Mouse (Mus musculus) erythroblast, embryonic 14.5 days (primary cell): ENCODE results near the gene Coq7. TPM values are rescaled to one million over a fixed set of nuclear protein-coding genes. Genes with fewer than 3 reads are reported as not detected.

Experiments used
- H3K27me3 ChIP-seq: 2 replicates; pipeline ENCODE4 v1.6.1; 2012; ENCODE audit warnings: inconsistent platforms; ENCODE audit not compliant: control insufficient read depth
- H3K36me3 ChIP-seq: 2 replicates; pipeline ENCODE4 v1.6.1; 2012; ENCODE audit warnings: mild to moderate bottlenecking, inconsistent platforms; ENCODE audit not compliant: control insufficient read depth
- H3K4me1 ChIP-seq: 2 replicates; pipeline ENCODE4 v1.6.1; 2012; ENCODE audit warnings: inconsistent platforms; ENCODE audit not compliant: control insufficient read depth
- H3K4me3 ChIP-seq: replicated peaks from 2 replicates; pipeline ENCODE3; 2012; ENCODE audit warnings: moderate library complexity, mild to moderate bottlenecking, inconsistent platforms
- H3K9me3 ChIP-seq: 2 replicates; pipeline ENCODE4 v1.6.1; 2012; ENCODE audit warnings: low read length, inconsistent platforms, mixed read lengths; ENCODE audit not compliant: control insufficient read depth
- GATA1 ChIP-seq: IDR thresholded peaks from 2 replicates; pipeline ENCODE4 v1.6.1; 2012; ENCODE audit warnings: low read length, inconsistent platforms, mixed read lengths
- TAL1 ChIP-seq: IDR thresholded peaks from 3 replicates; pipeline ENCODE4 v1.6.1; 2012; ENCODE audit warnings: low read length, inconsistent platforms, mixed read lengths
- polyA plus RNA-seq: library from polyadenylated mRNA; stranded (reverse); fragments of >175 nt; gene quantifications from 2 replicates; pipeline ENCODE4 v1.2.3, GENCODE M21; 2012

Coq7 gene
- polyA plus RNA-seq, 1 experiment = 2.4 TPM

GRCm38 (mm10) chr7:118489706-118490665 is 43.2 kb downstream of the Coq7 start:
- no peaks in the 10 kb centered on the region for H3K36me3 ChIP-seq
- no peaks in the 10 kb centered on the region; the same call in none of the 2 replicates for H3K4me1 ChIP-seq
- TF ChIP-seq GATA1 (no peak), TAL1 (no peak)
- H3K9me3 ChIP-seq = peaks cover 7% of the 10 kb centered on the region; the same call in 1 of the 2 replicates
- peaks cover 38% of the 10 kb centered on the region for H3K27me3 ChIP-seq
- H3K4me3 ChIP-seq = no peak overlapping the region

GRCm38 (mm10) chr7:118488060-118488664 is 45.0 kb downstream of the Coq7 start:
- Histone ChIP-seq H3K9me3 (peaks cover 7% of the 10 kb centered on the region; the same call in 1 of the 2 replicates), H3K4me1 (no peaks in the 10 kb centered on the region; the same call in none of the 2 replicates), H3K36me3 (no peaks in the 10 kb centered on the region), H3K4me3 (no peak overlapping the region), H3K27me3 (peaks cover 37% of the 10 kb centered on the region)
- TF ChIP-seq TAL1 (no peak), GATA1 (no peak)

DNA sequence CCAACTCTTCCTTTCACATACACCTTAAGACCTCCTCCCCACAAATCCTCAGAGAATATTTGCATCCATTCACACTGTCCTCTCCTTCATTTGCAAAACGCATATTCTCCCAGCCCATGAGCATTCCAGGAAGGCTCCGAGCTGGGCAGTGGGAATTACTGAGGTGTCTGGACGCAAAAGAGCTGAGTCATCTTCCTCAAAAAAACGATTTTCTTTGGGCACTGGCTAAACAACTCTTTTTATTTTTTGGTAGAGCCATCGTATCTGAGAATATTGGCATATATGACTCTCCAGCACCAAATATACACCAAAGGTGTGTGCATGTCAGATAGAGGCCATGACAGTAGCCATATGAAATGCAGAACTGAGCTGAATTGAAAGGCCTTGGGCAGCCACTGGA is 46.2 kb downstream of the Coq7 start:
- H3K4me1 ChIP-seq = no peaks in the 10 kb centered on the region; the same call in none of the 2 replicates

GRCm38 (mm10) chr7:118483996-118484395 is 49.2 kb downstream of the Coq7 start:
- TF ChIP-seq TAL1 = no peak
- no peak for TF ChIP-seq GATA1
- H3K4me3 ChIP-seq = no peak overlapping the region
- no peaks in the 10 kb centered on the region for H3K36me3 ChIP-seq
- H3K4me1 ChIP-seq = no peaks in the 10 kb centered on the region
- H3K27me3 ChIP-seq = no peaks in the 10 kb centered on the region
- H3K9me3 ChIP-seq = no peaks in the 10 kb centered on the region

More for the DNA sequence above, 46.2 kb downstream of the Coq7 start:
- peaks cover 7% of the 10 kb centered on the region; the same call in 1 of the 2 replicates for H3K9me3 ChIP-seq
- H3K36me3 ChIP-seq = no peaks in the 10 kb centered on the region
- H3K4me3 ChIP-seq = no peak overlapping the region
- peaks cover 24% of the 10 kb centered on the region for H3K27me3 ChIP-seq
- TF ChIP-seq TAL1 (no peak), GATA1 (no peak)

GRCm38 (mm10) chr7:118482001-118482400 is 51.2 kb downstream of the Coq7 start:
- no peaks in the 10 kb centered on the region for H3K36me3 ChIP-seq

DNA sequence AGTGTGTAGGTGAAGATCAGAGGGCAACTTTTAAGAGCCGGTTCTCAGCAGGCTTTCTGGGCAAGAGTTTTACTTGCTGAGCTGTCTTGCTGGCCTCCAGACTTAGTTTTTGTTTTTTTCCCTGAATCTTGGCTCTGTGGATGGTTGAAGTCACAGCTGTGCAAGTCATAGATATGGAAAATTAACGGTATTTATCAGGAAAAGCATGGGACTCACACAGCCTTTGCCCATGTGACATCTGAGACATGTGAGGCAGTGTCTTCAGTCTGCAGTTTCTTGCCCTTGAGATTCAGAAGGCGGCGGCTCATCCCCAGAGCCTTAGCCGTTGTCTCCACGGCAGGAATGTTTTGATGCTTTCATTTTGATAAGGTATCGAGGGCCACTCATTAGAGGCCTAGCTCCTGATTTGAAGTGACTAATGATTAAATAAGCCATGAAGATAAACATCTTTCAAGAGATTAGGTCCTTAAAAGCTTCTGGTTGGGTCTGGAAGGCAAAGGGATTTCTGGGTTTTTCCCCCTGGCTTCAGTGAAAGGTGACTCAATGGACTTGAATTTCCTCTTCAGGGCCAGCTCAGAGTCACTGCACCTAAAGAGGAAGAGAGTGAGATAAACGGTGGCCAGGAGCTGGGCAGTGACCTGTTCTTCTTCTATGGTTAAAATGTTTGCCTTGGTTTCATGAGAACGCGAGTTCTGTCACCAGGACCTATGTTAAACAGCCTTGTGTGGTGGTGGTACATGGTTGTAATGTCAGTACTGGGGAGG is 51.9 kb downstream of the Coq7 start:
- no peaks in the 10 kb centered on the region for H3K4me1 ChIP-seq
- no peaks in the 10 kb centered on the region for H3K27me3 ChIP-seq
- TF ChIP-seq GATA1 (no peak), TAL1 (no peak)
- H3K9me3 ChIP-seq = no peaks in the 10 kb centered on the region
- H3K36me3 ChIP-seq = no peaks in the 10 kb centered on the region
- no peak overlapping the region for H3K4me3 ChIP-seq

More at GRCm38 (mm10) chr7:118482001-118482400, 51.2 kb downstream of the Coq7 start:
- no peak for TF ChIP-seq TAL1
- no peak for TF ChIP-seq GATA1
- no peaks in the 10 kb centered on the region for H3K9me3 ChIP-seq
- no peaks in the 10 kb centered on the region for H3K4me1 ChIP-seq
- no peaks in the 10 kb centered on the region for H3K27me3 ChIP-seq
- no peak overlapping the region for H3K4me3 ChIP-seq

DNA sequence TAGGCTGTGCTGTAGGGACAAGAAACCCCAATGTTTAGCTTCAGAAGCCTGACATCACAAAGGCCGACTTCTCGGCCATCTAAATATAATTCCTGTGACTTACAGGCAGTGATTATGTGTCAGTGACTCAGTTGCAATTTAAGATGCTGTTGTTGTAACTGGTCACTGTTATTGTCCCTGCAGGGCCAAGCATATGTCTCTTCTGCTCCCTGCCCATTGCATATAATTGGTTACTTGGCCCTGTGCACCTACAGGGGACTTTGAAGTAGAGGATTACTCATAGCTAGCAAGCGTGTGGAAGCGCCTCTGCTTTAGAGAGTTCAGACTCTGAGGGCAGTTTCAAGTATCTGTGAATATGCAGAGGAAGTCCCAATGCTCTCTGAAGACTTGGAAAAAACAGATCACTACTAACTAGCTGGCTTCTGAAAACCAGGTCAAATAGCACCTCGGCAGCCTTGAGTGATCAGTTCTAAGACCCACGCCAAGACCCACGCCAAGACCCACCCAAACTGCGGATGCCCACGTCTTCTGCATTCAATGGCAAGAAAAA is 52.9 kb downstream of the Coq7 start:
- H3K4me1 ChIP-seq = no peaks in the 10 kb centered on the region
- no peak for TF ChIP-seq GATA1
- TF ChIP-seq TAL1 = no peak

DNA sequence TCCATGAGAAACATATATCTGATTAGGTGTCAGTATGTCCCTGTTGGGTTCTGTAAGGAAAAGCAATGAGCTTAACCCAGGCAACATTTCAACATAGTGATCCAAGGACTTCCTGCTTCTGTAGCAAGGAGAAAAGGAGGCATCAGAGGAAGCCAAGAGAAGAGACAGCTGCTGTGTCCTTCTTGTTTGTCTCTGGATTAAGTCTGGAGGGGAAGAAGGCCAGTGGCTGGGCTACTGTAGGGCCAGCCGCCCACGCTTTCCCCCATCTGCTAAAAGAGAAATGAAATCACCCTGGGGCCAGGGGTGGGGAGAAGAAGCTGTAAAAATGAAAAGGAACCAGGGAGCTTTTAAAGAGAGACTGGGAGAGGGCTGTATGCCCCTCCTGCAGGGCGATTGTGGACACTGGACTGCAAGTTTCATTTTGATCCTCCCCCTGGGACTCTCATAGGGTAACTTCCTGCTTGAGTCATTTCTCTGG is 54.3 kb downstream of the Coq7 start:
- Histone ChIP-seq H3K27me3 (no peaks in the 10 kb centered on the region), H3K36me3 (no peaks in the 10 kb centered on the region), H3K4me1 (no peaks in the 10 kb centered on the region), H3K4me3 (no peak overlapping the region), H3K9me3 (peaks cover 2% of the 10 kb centered on the region; the same call in 1 of the 2 replicates)
- no peak for TF ChIP-seq GATA1
- TF ChIP-seq TAL1 = no peak

More for the DNA sequence above, 52.9 kb downstream of the Coq7 start:
- H3K36me3 ChIP-seq = no peaks in the 10 kb centered on the region
- H3K9me3 ChIP-seq = no peaks in the 10 kb centered on the region
- H3K4me3 ChIP-seq = no peak overlapping the region
- no peaks in the 10 kb centered on the region for H3K27me3 ChIP-seq
